Mouse (Mus musculus): ENCODE data around the gene Hoxa11.

Gene Hoxa11

GRCm38 (mm10) chr6:52220003-52220864 lies 25.4 kb downstream of the Hoxa11 start:
- no peak for DNase-seq (ENCODE audit: low spot score)

DNA sequence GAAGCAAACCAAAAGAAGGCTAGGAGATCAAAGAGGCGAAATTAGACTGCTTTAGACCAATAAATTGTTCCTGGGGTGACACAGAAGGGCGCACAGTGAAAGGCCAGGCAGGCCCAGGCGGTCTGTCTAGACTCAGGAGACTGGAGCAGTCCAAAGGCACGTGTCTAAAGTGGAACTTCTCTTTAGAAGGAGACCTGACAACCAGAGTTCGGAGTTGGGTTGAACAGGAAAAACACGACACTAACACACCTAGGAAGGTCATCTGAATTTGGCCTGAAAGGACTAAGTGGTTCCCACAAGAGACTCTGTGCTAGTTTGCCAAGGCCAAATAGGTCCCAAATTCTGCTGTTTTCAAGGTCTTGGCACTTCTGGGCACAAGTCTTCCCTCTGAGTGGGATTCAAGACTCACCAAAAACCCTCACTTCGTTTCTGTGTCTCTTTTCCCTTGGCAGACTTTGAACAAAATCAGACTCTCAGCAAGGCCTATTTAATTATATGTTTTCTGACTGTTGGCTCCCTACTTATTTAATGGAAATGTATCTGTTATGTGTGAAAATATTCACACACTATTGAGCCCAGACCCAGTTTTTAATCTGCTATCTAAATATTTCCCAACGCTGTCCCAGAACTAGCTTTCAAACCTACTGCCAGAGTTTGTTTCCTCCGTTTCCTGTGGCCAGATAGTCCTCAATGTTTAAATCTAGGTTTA lies 26.2 kb downstream of the Hoxa11 start:
- DNase-seq (ENCODE audit: low spot score), result no peak

DNA sequence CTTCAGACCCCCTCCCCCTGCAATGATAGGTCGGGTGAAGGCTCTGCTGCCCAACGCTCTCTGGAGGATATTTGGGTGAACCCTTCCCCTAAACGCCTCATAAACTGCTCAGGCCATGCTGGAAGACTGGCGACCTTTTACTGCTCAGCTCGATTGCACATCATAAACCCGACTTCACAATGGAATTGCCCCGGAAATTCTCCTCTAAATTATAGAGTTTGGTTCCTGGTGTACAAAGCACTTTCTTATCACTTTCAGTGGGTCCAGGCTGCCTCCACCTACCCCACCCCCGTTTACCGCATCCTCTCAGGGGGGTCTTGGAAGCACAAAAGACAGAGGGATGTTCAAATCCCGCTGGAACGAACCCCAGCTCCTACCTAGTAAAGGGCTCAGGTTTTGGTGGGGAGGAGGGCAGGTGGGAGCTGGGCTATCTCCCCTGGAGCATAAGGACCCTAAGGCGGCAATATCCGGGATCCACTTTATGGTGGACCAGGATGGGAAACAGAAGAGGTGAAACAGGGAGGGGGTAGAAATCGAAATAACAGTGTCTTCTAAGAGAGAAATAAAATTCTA lies 26.9 kb downstream of the Hoxa11 start:
- DNase-seq (ENCODE audit: low spot score), result no peak

DNA sequence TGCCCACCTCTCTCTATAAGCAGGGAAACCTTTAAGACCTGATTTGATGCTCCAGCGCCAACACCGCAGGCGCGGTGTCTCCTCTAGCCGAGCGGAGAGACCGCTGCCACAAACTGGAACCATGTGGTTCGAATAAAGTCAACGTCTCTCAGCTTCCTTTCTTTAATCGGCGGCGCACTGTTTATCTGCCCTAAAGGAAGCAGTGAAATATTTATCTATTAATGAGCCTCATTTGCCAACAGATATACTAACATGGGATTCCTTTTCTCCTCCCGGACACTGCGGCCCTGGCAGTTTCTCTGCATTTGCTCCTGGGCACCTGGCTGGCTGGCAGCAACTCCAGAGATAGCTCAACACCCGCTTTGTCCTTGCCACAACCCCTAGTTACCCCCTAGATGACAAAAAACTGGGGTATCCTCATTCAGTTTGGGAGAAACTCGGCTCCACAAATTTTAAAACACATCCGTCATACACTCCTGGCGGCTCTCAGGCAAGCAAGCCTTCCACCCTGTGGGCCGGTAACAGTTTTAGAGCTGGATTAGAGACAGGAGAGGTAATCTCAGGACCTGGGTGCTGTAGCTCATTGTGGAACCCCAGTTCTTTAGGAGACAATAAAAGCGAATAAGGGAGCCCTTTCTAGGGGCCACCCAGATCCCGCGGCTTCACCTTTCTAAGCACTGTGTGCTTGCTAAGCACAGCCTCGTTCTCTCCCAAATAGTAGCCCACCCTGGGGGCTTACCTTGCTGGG lies 27.5 kb downstream of the Hoxa11 start:
- DNase-seq (ENCODE audit: low spot score), result no peak

- DNase-seq (ENCODE audit: low spot score), result peak; percentile 91
Observed at GRCm38 (mm10) chr6:52217459-52217768, 28.2 kb downstream of the Hoxa11 start.

- no peak for DNase-seq (ENCODE audit: low spot score)
Observed at GRCm38 (mm10) chr6:52216691-52217458, 28.7 kb downstream of the Hoxa11 start.

DNA sequence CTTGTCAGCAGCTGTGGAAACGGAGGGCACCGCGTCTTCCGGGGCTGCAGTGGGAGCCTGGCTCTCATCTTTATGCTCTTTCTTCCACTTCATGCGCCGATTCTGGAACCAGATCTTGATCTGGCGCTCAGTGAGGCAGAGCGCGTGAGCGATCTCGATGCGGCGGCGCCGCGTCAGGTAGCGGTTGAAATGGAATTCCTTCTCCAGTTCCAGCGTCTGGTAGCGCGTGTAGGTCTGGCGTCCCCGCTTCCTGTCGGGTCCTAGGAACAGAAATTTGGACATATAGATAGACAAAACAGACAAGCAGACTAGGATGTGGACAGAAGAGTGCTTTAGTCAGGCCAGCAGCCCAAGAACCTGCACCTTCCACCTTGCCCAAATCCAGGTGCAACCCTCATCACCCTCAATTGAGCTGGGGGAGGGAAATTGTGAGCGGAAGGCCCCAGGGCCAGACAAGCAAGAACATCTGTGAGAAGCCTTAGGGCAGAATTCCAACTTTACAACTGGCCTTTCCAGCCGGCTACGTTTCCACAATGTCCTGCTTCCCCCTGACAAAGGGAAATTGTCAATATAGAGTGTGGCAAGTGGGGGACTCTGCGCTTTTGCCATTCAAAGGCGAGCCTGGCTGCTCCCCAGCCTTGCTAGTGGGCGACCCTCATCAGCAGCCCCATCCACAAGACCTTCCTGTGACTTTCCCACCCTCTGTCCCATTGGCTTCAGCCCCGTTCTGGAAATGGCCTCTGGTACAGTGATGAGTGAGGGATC lies 29.7 kb downstream of the Hoxa11 start:
- no peak for DNase-seq (ENCODE audit: low spot score)

- no peak for DNase-seq (ENCODE audit: low spot score)
Observed at GRCm38 (mm10) chr6:52215070-52215469, 30.5 kb downstream of the Hoxa11 start.

DNA sequence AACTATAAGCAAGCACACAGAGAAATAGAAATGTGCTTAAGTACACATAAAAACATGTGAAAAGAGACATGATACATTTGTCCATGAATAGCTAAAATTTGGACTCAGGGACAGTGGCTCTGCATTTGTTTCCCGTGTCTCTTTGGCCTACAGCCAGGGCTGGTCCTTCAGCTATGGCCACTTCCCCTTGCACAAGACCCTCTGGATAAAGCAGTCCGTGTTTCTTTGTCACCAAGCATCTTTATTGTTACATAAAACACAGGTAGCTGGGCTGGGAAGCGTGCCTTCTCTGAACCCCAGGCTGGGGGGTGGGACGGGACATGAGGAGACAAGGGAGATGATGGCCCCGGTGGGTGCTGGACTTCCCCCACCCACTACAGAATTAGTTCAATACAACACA lies 31.3 kb downstream of the Hoxa11 start:
- no peak for DNase-seq (ENCODE audit: low spot score)

DNA sequence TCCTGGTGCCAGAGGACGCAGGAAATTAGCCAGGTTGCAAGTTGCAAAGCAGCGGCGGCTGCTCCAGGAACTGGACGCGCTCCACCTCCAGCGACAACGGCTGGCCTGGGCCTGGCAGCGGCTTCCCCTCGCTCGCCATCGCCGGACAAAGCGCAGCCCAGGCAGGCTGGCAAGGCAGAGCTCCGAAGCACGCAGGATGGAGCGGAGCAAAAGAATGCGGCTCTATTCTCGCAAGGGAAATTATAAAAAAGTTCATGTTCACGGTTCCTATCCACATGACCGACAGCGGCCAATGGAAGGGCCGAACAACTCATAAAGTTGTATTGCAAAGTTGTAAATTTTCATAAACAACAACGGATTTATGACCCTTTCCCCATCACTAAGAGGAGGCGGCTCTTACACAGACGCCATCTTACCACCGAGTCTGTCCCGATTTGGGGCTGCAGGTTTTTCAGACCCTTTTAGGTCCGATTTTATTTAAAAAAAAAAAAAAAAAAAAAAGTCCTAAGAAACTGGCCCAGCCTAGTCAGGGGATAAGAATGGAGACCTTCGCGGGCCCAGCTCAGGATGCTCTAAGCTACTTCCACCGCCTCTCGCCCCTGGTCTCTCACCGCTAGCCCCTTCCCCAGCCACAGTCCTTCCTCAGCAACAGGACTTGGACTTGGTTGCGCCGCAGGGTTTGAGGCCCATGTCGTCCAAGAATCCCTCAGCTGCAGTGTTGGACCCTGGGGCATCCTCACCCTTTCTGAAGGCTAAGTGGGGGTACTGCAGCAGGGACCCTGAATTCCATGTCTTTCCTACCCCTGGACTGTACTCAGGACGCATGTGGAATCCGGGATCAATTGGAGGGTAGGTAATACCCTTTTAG lies 32.3 kb downstream of the Hoxa11 start, which contains the start of the genes Hoxa3 and Gm28308:
Gene Hoxa3 (minus strand): TSS at position 218 of the 868 bp plus-strand sequence.
Gene Gm28308 (minus strand): TSS at position 221 of the 868 bp plus-strand sequence.
- peak; percentile 82 for DNase-seq (ENCODE audit: low spot score)

DNA sequence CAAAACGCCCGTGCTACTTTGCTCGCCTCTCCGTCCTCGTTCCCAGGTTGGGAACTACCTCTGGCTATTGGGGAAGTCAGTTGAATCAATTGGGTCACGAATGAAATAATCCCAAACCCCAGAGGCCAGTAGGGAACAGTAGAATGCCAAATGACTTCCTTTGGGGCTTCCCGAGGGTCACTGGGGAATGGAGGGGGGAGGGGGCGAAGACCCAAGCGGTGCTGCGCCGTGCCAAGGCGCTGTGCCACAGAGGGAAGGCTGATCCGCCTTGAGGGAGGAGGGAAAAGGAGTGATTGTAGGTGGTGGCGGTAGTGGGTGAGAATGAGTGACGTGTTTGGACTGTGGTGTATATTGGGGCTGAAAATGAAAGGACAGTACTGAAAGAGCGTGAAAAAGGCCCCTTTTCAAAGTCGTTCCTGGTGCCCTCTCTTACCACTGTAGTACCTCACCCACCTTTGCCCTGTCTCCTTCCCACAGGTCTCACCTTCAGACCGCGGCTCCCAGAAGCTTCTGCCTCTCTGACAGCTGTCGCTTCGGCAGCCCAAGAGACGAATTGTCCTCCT lies 33.0 kb downstream of the Hoxa11 start:
- DNase-seq (ENCODE audit: low spot score), result no peak

GRCm38 (mm10) chr6:52211961-52212360 lies 33.6 kb downstream of the Hoxa11 start:
- no peak for DNase-seq (ENCODE audit: low spot score)

DNA sequence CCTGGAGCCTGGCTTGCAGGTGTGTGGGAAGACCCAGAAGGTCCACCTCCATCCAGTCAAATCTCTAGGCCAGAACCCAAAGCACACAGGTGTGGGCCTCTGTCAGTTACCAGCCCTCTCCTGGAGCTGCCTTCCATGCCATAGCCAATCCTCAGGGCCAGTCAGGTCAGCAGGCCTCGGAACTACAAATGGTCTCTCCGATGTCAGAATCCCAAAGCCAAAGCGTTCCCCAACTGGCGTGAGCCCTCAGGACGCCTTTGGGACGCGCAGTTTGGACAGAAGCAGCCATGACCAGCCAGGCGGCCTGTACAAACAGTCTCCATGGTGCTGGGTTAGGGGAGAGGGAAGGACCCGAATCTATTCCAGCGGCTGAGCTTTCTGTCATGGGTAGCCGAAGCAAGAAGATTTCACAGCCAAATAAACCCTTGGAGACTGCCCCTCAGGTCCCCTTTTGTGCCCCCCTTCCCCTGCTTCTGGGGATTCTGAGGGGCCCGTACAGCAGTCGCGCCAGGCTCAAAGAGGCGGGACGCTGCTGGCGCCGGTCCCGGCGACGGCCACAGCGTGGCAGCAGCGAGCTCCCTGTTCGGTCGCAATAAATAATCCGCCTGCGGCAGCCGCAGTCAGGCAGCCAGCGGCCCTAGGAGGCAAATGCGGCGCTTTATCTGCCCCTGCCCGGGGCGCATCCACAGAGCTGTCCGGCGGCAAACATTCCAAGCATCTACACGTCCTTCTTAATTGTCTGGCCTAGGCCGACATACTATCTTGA lies 34.3 kb downstream of the Hoxa11 start:
- DNase-seq (ENCODE audit: low spot score), result peak; percentile 86

DNA sequence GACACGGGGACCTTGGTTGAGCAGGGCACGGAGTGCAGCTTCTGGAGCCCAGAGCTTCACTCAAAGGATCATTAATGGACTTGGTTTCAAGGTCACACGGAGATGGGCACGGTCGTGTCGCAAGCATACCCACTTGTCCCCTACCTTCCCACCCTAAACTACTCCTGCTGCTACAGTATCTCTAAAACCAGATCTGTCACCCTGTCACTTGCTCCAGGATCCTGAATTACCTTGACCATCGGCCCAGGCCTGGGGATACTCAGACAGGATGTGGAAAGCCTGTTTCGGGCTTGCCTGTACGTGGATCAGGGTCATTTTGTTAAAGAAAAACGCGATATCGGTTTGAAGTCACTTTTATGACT lies 35.9 kb downstream of the Hoxa11 start:
- DNase-seq (ENCODE audit: low spot score), result no peak

DNA sequence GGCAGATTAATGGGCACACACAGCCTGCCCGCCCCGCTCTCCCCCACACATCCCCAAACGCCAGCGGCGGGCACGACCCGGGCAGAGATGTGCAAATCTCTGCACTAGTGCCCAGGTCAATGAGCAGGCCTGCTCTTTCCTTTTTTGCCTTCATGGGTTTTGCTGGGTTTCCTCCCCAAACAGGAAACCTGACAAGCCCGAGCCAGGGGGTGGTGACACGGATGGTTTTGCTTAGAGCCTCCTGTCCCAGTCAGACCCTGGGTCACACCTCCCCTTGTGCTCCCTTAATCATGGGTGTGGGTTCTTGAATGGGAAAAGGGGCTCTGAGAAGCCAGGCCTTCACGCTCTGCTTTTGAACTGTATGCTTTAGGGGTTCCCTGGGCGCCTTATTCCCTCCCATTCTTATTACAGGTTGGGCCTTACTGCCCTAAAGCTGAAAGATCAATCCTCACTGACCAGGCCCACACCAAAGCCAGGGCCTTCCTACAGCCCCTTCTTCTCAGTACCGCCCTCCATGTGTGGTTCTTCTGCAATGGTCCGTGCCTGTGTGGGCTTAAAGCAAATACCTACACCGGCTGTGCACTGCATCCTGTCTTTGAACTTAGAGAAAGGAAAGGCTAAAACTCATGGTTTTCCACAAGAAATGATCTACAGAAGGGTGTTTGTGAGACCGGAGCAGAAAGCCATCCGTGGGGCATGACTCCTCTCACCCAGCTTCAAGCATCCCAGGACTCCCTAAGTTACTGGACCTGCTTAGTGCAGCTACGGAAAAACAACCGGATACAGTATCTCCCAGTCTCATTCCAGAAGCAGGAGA lies 36.5 kb downstream of the Hoxa11 start:
- no peak for DNase-seq (ENCODE audit: low spot score)

DNA sequence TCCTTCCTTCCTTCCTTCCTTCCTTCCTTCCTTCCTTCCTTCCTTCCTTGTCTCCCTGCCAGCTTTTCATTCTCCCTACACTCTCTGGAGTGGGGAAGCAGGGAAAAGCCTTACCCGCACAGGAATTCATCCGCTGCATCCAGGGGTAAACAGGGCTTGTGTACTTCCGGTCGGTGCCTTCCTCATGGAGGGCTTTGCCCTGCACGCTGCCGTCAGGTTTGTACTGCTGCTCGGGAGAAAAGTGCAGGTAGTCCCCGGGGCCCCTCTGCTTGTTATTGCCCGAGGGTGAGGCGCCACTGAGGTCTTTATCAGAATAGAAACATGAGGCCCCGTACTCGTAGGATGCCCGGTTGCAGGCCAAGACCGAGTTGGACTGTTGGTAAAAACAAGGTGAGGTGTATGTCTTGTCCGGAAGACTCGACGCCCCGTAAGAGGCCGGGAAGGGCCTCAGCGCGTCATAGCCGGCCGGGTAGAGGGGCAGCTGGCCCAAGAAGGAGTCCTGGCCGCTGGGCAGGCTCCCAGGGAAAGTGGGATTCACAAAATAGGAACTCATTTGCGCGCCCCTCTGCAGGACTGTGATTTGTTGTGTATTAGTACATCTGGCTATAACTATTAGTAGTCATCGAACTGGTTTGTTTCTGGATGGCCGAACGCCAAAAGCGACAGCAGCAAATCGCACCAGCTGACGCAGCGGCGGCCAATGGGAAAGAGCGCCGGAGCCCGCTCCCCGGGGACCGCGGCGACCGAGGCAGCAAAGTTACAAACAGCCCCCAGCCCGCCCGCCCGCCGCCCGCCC lies 37.3 kb downstream of the Hoxa11 start, which contains the start of gene Hoxa6:
Gene Hoxa6 (minus strand): TSS at position 651 of the 796 bp plus-strand sequence.
- no peak for DNase-seq (ENCODE audit: low spot score)

DNA sequence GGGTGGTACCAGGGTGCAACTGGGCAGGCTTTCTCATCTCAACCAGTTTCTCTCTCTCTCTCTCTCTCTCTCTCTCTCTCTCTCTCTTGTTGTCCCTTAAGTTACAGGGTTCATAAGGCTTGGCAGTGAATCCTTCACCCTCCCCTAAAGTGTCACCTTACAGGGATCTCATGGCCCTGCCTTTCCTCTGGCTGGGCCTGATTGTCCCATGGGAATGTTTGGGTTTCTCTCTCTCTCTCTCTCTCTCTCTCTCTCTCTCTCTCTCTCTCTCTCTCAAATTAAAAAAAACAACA lies 38.0 kb downstream of the Hoxa11 start:
- DNase-seq (ENCODE audit: low spot score), result no peak

Data from embryo, embryonic 10.5 days (tissue).